Mouse (Mus musculus) limb, embryonic 10.5 days (tissue): Measurements from ENCODE around the gene Cltc. TPM values are rescaled to one million over a fixed set of nuclear protein-coding genes. Genes with fewer than 3 reads are reported as not detected.

Experiments used
- DNase-seq: peaks from one replicate; pipeline ENCODE4 v3.0.0-alpha.2; 2017; ENCODE audit warnings: low spot score
- H3K27ac ChIP-seq: fragments of 300-500 bp; sonication (generic); 2 replicates; pipeline ENCODE4 v1.5.1; 2016; ENCODE audit warnings: mild to moderate bottlenecking
- H3K27me3 ChIP-seq: fragments of 300-500 bp; sonication (generic); 2 replicates; pipeline ENCODE4 v1.6.1; 2016; ENCODE audit warnings: low read depth, mild to moderate bottlenecking; ENCODE audit not compliant: poor library complexity, severe bottlenecking
- H3K36me3 ChIP-seq: fragments of 300-500 bp; sonication (generic); 2 replicates; pipeline ENCODE4 v1.6.1; 2016; ENCODE audit warnings: mild to moderate bottlenecking, moderate library complexity
- H3K4me1 ChIP-seq: fragments of 300-500 bp; sonication (generic); 2 replicates; pipeline ENCODE4 v1.6.1; 2016
- H3K4me3 ChIP-seq: fragments of 300-500 bp; sonication (generic); 2 replicates; pipeline ENCODE4 v1.5.1; 2016; ENCODE audit warnings: mild to moderate bottlenecking, moderate library complexity
- H3K9me3 ChIP-seq: fragments of 300-500 bp; sonication (generic); replicated peaks from 2 replicates; pipeline ENCODE4 v1.6.1; 2016; ENCODE audit warnings: mild to moderate bottlenecking
- WGBS: fragments of 180-500 bp; shearing (Covaris S2); methylation state at CpG from one replicate; pipeline ENCODE4 v1.1.7; 2016; 5-methylcytosine and 5-hydroxymethylcytosine counted together
- polyA plus RNA-seq: library from polyadenylated mRNA; unstranded; fragments of >200 nt; fragmentation: Nextera tagmentation; extraction: Ambion mirVana; gene quantifications from 2 replicates; pipeline ENCODE4 v1.2.1, GENCODE M21; 2016

Gene Cltc
- polyA plus RNA-seq, 1 experiment from 2014 or later = 127 TPM

DNA sequence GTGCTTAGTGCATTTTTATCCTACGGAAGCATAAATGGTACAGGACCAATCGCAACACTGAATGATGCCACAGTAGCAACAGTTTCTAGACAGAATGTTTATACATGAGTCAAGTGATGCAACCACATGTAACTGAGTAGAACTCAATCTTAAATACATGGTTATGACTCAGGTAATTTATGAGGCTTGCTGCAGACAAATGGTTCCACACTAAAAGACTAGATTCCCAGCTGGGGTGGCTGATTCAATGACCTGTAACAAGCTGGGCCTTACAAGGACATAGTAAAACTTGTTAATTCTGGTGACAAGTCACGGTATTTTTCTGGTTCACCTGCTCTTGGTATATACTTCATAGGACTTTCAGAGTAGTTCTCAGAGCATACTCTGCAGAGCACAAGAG lies 65.9 kb downstream of the Cltc start:
- WGBS = 94% methylated on average over 3 of the region's 3 CpGs
- H3K4me3 ChIP-seq = no peak overlapping the region
- no peaks in the 10 kb centered on the region for H3K9me3 ChIP-seq
- H3K4me1 ChIP-seq = no peaks in the 10 kb centered on the region
- H3K27me3 ChIP-seq = no peaks in the 10 kb centered on the region
- H3K27ac ChIP-seq = no peak overlapping the region
- no peak for DNase-seq
- H3K36me3 ChIP-seq = peaks cover 97% of the 10 kb centered on the region

DNA sequence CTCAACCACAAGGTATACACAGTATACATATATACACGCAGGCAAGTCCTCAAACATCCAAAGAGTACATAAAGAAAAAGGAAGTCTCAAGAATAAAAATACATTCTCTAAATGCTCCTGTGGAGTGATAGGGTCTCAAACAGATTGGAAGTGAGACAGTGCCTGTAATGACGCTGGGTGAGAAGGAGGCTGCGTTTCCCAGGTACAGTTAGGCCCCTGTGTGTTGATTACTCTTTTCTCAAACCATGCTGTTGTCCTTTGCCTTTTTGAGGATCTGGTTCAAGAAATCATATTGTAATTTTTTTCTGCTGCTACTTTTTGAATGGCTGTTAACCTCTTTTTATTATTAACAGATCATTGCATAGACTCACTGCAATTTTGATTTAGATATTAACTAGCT lies 67.0 kb downstream of the Cltc start:
- no peak overlapping the region for H3K27ac ChIP-seq
- peaks cover 6% of the 10 kb centered on the region for H3K4me1 ChIP-seq
- H3K9me3 ChIP-seq = no peaks in the 10 kb centered on the region
- no peak for DNase-seq
- H3K27me3 ChIP-seq = no peaks in the 10 kb centered on the region
- no peak overlapping the region for H3K4me3 ChIP-seq
- peaks cover 98% of the 10 kb centered on the region for H3K36me3 ChIP-seq
- WGBS = 90% methylated on average over 3 of the region's 3 CpGs

DNA sequence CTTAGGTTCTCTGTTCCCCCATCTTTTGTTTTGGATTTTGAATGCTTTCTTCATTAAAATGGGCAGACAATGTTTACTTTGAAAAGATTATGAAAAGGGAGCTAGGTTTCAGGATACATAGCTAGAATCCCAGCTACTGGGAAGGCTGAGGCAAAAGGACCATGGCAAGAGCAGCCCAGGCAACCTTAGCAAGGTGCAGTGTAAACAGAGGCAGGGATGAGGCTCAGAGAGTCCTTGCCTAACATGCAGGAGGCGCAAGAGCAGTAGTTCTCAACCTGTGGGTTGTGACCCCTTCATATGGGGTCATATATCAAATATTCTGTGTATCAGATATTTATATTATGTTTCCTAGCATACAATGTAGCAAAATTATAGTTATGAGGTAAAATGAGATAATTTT lies 72.0 kb downstream of the Cltc start:
- 86% methylated on average over 1 of the region's 1 CpGs for WGBS
- Histone ChIP-seq H3K36me3 (peaks cover 49% of the 10 kb centered on the region), H3K27ac (no peak overlapping the region), H3K9me3 (no peaks in the 10 kb centered on the region), H3K4me1 (peaks cover 23% of the 10 kb centered on the region), H3K4me3 (peak overlapping the region; percentile 86), H3K27me3 (no peaks in the 10 kb centered on the region)
- no peak for DNase-seq

DNA sequence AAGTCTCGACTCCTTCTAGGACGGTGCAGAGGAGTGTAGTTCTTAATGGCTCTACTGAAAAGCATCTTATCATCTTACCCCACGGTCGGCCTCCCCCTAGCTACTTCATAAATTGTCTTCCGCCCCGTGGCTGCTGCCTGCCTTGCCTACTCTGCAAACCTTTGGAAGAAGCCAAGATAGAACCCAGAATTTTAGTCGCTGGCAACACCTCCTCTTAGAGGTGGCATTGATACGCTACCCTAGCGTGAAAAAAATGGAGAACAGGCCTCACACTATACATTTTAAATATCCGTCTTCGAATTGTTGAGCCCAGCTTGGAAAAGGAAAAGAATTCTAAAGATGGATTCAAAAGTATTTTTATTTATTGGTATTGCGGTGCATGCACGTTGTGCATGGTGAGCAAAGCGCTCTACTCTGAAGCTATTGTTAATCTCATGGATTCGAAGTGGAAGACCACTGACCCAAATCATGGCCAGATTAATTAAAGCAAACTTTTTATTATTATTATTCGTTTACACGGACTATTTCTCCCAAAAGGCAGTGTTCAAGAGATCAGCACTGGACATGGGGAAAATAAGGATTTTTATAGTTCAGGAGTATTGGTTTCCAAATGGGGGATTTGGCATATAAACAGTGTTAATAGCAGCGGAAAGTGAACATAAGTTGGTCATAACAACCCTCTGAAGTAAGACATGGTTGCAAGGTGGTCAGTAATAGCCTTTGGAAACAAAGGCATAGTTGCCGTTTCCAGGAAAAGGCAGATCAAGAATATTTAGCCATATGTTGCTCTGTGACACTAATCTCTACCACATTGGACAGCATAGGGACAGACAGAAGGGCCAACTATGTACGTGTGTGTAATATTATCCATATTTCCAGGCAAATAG lies 73.0 kb downstream of the Cltc start:
- H3K27me3 ChIP-seq = no peaks in the 10 kb centered on the region
- H3K27ac ChIP-seq = peak overlapping the region; percentile 92
- peaks cover 23% of the 10 kb centered on the region for H3K4me1 ChIP-seq
- no peaks in the 10 kb centered on the region for H3K9me3 ChIP-seq
- no peak for DNase-seq
- WGBS = 11% methylated on average over 20 of the region's 20 CpGs
- peak overlapping the region; percentile 86 for H3K4me3 ChIP-seq
- peaks cover 39% of the 10 kb centered on the region for H3K36me3 ChIP-seq

DNA sequence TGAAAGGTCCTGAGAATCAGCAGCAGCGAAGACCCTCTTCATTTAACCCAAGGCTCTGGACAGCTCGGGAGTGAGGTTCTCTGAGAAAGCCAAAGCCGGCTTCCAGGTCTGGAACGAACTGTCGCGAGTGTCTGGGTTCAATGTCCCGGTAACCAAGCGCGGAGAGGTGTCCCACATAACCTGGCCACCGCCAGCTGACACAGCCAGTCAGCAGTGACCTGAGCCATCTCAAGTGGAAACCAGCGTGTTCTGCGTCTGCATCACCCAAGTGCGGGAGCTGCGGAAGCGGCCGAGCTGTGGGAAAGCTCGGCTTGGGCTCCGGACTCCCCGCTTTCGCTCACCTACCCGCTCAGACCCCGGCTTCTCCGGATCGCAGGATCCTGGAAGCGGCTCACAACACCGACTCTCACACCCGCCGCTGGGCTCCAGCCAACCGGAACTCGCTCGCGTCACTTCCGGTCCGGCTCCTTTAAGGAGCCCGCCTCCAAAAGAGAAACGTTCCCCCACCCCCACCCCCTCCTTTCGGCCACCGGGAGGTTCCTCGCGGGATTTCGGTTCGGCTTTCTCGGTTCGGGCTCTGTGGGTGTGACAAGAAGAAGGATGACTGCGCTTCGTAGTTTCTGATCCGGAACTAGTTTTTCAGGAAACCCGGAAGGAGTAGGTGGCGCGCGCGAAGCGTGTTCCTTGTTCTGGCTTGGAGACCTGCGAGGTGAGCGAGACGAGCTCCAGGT lies 73.8 kb downstream of the Cltc start, which contains the start of the genes Vmp1 and Ptrh2:
TSS of gene Vmp1 (minus strand) at position 442 of the 731 bp plus-strand sequence.
TSS of gene Ptrh2 (plus strand) at position 591 of the 731 bp plus-strand sequence.
- Histone ChIP-seq H3K27me3 (no peaks in the 10 kb centered on the region), H3K27ac (peak within 1 kb of the TSS; percentile 92), H3K4me3 (peak within 1 kb of the TSS; percentile 86), H3K4me1 (peaks cover 23% of the 10 kb centered on the region), H3K9me3 (no peaks in the 10 kb centered on the region), H3K36me3 (peaks cover 31% of the 10 kb centered on the region)
- under 1% methylated on average over 56 of the region's 56 CpGs for WGBS
- DNase-seq = peak; percentile 97

DNA sequence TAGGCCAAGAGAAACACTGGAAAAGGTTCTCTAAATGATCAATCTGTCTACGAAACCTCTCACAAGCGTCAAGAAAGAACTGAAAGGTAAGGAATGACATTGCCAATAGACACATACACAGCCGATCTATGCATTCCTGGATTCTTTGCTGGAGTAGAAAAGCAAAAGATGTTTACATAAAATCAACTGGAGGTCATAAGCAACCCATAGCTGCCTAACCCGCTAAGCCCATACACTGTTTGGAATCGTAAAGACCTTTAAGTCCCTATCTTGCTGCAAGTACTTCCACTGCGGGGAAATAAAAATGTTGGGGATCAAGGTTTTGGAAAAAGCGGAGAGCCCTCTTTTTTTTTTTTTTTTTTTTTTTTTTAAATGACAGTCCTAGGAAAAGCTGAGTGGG lies 74.5 kb downstream of the Cltc start:
- H3K27ac ChIP-seq = peak overlapping the region; percentile 92; the same call in 1 of the 2 replicates
- H3K36me3 ChIP-seq = peaks cover 24% of the 10 kb centered on the region
- no peak for DNase-seq
- H3K4me3 ChIP-seq = peak overlapping the region; percentile 86
- 40% methylated on average over 7 of the region's 7 CpGs for WGBS
- H3K9me3 ChIP-seq = no peaks in the 10 kb centered on the region
- peaks cover 23% of the 10 kb centered on the region for H3K4me1 ChIP-seq
- H3K27me3 ChIP-seq = no peaks in the 10 kb centered on the region

DNA sequence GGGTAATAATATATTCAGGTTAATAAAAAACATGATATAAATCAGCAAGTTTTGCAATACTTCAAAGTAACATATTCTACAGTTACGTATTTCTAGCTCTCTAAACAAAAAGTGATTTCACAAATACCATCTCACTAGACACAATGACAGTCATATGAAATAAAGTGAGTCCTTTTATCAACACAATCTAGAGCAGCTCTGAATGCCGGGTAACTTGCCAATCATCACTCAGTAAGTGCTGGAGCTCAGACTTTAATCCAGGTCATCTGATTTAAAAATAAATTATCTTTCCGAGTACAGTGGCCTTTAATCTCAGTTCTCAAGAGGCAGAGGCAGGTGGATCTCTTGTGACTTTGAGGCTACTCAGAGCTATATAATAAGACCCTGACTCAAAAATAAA lies 75.9 kb downstream of the Cltc start:
- no peak for DNase-seq
- H3K27ac ChIP-seq = no peak overlapping the region
- WGBS = 90% methylated on average over 3 of the region's 3 CpGs

DNA sequence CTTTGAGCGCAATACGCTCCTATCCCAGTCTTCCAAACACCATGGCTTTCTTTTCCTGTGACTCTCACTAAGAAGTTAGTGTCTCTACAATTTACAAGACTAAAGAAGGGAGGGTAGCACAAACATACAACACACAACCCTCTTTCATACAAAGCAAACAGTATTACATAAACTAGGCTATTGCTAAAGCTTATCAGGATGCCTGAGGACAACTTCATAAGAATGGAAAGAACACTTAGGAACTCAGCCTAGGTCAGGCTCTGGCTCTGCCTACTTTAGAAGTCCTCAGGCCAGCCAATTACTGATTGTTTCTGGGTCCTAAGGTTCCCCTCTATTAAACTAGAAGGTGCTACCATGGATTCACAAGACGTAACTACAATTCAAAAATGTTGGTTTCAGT lies 76.6 kb downstream of the Cltc start:
- H3K4me1 ChIP-seq = peaks cover 21% of the 10 kb centered on the region
- no peak overlapping the region for H3K27ac ChIP-seq
- no peak for DNase-seq
- peaks cover 12% of the 10 kb centered on the region for H3K36me3 ChIP-seq
- no peaks in the 10 kb centered on the region for H3K27me3 ChIP-seq
- H3K4me3 ChIP-seq = no peak overlapping the region
- H3K9me3 ChIP-seq = no peaks in the 10 kb centered on the region
- 94% methylated on average over 3 of the region's 3 CpGs for WGBS

More for the DNA sequence above, 75.9 kb downstream of the Cltc start:
- Histone ChIP-seq H3K27me3 (no peaks in the 10 kb centered on the region), H3K4me1 (peaks cover 23% of the 10 kb centered on the region), H3K9me3 (no peaks in the 10 kb centered on the region), H3K4me3 (no peak overlapping the region), H3K36me3 (peaks cover 17% of the 10 kb centered on the region)

DNA sequence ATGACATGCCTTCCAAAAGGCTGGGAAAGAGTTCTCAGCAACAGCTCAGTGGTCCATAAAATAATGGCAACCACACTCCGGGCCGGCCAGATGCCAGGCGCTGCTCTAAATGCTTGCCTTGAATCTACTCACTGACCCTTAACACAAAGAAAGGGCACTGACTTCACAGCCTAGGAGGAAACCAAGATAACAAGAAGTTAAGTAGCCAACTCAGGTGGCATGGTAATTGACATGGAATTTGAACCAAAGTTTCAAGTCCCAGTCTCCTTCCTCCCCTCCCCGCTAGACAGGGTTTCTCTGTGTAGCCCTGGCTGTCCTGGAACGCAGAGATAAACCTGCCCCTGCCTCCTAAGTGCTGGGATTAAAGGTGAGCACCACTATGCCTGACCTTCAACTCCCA lies 78.4 kb downstream of the Cltc start:
- no peaks in the 10 kb centered on the region for H3K27me3 ChIP-seq
- no peak overlapping the region for H3K4me3 ChIP-seq
- H3K27ac ChIP-seq = no peak overlapping the region
- DNase-seq = no peak
- H3K9me3 ChIP-seq = no peaks in the 10 kb centered on the region
- H3K36me3 ChIP-seq = peaks cover 8% of the 10 kb centered on the region; the same call in 1 of the 2 replicates
- peaks cover 10% of the 10 kb centered on the region for H3K4me1 ChIP-seq
- 90% methylated on average over 5 of the region's 5 CpGs for WGBS

DNA sequence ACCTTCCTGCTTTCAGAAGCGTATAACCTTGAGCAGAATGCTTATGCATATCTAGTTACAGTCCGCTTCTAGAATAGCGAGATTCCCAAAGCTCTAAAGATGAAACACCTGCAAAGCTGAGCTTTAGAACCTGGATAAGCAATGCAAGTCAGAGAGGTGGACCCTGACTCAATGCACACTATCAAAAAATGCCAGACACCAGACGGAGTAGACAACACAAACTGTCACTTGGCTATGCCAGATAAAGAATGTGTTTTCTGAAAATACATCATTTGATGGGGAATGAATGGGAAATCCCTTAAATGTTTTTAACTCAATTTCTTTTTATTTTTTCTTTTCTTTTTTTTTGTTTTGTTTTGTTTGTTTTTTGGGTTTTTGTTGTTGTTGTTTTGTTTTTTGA lies 81.8 kb downstream of the Cltc start:
- H3K36me3 ChIP-seq = peaks cover 8% of the 10 kb centered on the region; the same call in 1 of the 2 replicates
- H3K27me3 ChIP-seq = no peaks in the 10 kb centered on the region
- no peak for DNase-seq
- H3K4me3 ChIP-seq = no peak overlapping the region
- 93% methylated on average over 4 of the region's 4 CpGs for WGBS
- no peak overlapping the region for H3K27ac ChIP-seq
- H3K4me1 ChIP-seq = no peaks in the 10 kb centered on the region
- no peaks in the 10 kb centered on the region for H3K9me3 ChIP-seq

DNA sequence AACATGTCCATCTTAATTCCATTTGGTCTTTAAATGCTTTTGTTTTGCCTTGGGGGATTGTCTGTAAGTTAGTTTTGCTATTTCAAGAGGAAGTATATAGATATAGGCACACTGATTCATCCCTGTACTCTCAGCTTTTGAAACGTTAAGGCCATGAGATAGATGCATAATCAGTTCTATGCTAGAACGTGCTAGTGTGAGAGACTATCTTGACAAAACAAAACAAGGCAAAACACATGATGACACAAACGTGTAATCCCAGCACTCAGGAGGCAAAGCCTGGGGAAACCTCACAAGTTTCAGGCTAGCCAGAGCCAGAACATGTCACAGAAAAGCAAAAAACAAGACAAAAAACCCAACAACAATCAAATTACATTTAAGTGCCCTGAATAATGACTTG lies 84.6 kb downstream of the Cltc start:
- Histone ChIP-seq H3K27me3 (no peaks in the 10 kb centered on the region), H3K36me3 (peaks cover 8% of the 10 kb centered on the region; the same call in 1 of the 2 replicates), H3K4me3 (no peak overlapping the region), H3K4me1 (no peaks in the 10 kb centered on the region), H3K9me3 (no peaks in the 10 kb centered on the region), H3K27ac (no peak overlapping the region)
- WGBS = 87% methylated on average over 3 of the region's 3 CpGs
- DNase-seq = no peak

DNA sequence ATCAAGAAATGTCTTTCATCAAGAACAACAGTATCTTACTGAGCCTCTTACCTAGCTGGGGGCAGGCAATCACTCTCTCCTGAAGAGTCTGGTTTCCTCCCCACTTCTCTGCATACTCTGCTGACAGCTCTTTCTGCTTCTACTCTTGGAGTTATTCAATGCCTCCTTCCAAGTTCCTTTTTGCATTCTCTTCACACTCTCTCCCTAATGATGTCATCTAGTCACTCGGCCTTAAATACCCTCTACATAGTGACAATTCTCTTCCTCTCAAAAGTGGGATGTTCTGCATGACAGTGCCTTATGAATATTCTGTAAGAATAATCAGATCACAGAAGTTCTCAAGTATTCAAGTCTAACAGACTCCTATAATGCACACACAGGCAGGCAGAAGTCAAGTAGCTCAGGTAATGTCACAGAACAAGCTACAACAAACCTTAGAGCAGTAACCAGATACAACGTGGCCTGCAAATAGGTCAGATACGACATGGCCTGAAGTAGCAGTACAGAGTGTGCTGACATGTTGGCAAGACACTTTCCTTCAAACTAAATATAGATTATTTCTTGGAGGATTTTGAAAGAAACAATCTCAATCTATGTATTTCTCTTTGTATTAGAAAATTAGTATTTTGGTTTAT lies 86.2 kb downstream of the Cltc start:
- H3K4me1 ChIP-seq = no peaks in the 10 kb centered on the region
- WGBS = 80% methylated on average over 3 of the region's 3 CpGs
- H3K27ac ChIP-seq = no peak overlapping the region
- H3K4me3 ChIP-seq = no peak overlapping the region
- DNase-seq = no peak
- H3K9me3 ChIP-seq = no peaks in the 10 kb centered on the region
- no peaks in the 10 kb centered on the region for H3K36me3 ChIP-seq
- H3K27me3 ChIP-seq = no peaks in the 10 kb centered on the region

DNA sequence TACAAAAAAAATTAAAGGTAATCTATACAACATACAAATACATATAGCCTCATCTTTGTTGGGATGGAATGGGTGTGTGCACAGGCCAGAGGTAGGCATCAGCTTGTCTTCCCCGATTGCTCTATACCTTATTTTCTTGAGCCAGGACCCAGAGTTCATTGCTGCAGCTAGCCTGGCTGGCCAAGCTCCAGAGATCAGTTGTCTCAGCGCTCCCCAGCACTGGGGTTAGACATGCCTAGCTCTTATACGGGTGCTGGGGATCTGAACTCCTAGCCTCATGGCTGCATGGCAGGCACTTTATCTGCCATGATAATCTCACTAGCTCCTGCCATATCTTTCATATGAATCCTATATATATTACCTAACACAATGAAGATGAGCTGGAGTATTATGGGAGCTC lies 89.2 kb downstream of the Cltc start:
- 89% methylated on average over 3 of the region's 3 CpGs for WGBS
- Histone ChIP-seq H3K9me3 (no peaks in the 10 kb centered on the region), H3K4me3 (no peak overlapping the region), H3K4me1 (no peaks in the 10 kb centered on the region), H3K27ac (no peak overlapping the region), H3K27me3 (no peaks in the 10 kb centered on the region), H3K36me3 (peaks cover 25% of the 10 kb centered on the region)
- DNase-seq = no peak
